Mouse (Mus musculus): Measurements from ENCODE around the gene Ssbp2.

The Ssbp2 gene

DNA sequence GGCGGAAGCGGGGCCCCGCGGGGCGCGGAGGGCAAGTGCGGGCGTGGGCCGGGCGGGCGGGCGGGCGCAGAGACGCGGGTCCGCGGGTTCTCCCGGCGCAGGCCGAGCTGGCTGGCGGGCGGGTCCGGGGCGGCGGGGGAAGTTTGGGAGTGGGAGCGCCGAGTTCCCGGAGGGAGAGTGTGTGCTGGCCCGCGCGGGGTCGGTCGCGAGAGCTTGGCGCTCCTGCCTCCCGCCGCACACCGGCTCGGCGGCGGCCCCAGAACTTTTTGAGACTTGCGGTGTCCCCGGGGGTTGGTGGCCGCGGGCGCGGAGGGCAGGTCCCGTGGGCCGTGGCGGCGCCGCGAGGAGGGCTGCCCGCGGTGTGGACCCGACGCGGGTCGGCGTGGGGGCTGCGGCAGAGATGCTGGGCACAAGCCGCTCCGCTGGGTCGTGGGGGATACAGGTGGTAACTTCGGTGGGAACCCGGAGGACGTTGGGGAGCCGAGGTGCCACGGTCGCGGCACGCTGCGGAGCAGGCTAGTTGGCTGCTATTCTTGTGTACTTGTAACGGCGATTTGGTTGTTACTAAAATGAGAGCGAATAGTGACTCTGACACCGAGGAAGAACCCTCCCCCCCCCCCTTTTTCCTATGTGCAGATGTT is 1.7 kb downstream of the Ssbp2 start:
- peak; percentile 67 for DNase-seq

DNA sequence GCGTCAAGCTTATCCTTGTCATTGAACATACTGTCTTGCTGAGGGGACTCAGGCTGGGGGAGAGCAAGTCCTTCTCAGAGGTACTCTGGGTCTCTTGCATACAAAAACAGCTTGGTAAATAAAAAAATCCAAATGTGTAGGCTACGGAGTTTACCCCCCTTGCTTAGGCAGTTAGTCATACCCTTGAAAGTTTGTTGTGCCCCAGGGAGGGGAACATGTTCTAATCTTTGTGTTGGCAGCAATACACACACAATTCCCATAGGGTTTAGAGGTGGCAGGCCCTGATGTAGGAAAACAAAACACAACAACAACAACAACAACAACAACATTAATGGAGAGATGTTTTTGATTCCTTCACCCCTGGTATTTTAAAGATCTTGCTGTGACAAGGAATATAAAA is 2.3 kb downstream of the Ssbp2 start:
- no peak for DNase-seq

- peak; percentile 48 for DNase-seq
Measured at GRCm38 (mm10) chr13:91462893-91463481, 2.9 kb downstream of the Ssbp2 start.

DNA sequence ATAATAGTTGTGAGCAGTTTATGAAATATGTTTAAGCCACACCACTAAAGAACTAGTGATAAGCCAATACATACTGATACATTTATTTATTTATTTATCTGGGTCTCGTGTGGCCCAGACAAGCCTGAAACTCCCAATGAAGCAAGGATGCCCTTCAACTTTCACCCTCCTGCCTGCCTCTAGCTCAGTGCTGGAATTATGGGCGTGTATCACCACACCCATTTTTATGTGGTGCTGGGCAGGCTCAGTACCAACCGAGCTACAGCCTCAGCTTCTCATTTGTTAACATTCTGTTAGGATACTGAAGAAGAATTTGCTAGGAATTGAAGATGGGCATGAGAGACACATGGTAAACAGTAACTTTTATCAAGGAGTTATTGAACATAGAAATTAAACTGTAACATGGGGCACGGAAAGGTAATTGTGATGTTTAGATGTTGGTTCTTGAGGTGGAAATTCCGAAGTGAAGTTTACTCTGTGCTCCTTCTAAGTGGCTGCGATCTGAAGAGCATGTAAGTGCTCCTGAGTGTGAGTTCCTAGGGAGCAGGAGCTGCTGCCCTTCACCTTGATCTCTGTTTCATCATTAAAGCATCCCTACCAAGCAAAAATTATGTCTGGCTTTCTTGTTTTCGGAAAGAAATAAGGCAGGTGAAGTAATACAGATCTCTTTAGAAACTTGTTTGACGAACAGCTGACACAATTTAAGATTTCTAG is 5.1 kb downstream of the Ssbp2 start:
- DNase-seq, result no peak

- no peak for DNase-seq
Measured at GRCm38 (mm10) chr13:91471566-91471965, 11.5 kb downstream of the Ssbp2 start.

DNA sequence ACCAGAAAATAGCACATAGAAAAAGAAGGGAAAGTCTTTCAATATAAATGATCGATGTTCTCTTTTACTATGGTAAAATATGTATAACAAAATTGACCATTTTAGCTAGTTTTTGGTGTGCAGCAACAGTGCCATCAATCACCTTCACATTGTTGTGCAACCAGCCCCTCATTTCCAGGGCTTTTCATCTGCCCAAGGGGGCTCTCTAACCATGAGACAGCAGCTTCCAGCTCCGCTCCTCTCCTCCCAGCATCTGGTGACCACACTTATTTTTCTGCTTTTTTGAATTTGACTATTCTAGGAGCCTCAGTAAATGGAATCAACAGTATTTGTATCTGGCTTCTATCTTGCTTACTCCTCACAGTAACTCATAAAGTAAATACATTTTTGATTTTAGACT is 11.9 kb downstream of the Ssbp2 start:
- no peak for DNase-seq

- DNase-seq, result no peak
Measured at GRCm38 (mm10) chr13:91473527-91473926, 13.4 kb downstream of the Ssbp2 start.

GRCm38 (mm10) chr13:91474027-91474426 is 13.9 kb downstream of the Ssbp2 start:
- DNase-seq, result no peak

DNA sequence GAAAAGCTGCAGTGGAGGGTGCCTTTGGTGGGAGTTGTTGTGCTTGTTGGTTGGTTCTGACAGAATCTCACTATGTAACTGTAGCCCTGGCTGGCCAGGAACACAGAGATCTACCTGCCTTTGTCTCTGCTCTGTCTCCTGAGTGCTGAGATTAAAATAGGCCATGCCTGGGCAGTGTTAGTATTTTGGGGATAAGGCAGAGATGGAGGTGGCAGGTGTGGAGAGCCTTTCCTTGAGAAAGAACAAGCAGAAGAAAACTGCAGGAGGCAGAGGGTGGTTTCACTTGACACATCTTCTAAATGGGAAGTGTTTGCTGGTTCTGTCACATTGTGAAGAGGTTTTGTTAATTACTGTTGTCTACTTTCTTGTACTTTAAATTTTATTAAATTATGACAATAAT is 15.8 kb downstream of the Ssbp2 start:
- DNase-seq, result no peak

- no peak for DNase-seq
Measured at GRCm38 (mm10) chr13:91476596-91477100, 16.6 kb downstream of the Ssbp2 start.

- peak; percentile 38 for DNase-seq
Measured at GRCm38 (mm10) chr13:91478011-91478410, 17.9 kb downstream of the Ssbp2 start.

DNA sequence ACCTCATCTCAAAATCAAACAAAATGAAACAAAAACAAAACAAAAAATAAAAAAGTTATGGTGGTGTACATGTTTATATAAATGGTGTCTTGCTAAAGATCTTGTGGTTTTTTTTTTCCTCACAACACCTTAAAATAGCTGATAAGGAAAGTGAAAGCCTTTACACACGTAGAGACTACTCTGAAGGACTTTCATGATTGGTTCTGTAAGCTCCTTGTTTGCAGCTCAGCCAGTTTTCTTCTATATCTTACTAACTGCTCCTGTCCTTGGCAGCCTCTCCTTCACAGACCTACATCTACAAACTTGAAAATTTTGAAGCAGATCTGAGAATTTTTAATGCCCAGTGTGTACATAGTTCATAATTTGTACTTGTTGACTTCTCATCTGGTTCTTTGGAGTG is 24.2 kb downstream of the Ssbp2 start:
- no peak for DNase-seq

DNA sequence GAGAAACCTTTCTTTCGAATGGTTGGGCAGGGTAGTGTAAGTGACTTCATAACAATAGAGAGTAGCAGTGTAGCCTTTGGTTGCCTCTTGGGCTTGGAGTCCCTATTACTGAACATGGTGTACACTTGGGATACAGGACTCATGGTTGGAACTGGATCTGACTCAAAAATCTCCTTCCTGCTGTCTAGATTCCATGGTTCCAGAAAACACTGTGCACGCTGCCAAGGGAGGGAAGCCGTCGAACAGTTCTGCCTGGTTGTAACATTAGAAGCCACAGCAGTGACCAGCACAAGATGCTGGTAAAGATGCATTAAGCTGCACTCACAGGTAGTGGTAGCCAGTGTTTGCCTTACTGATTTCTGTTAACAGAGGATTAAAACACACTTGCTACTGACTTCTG is 32.0 kb downstream of the Ssbp2 start:
- DNase-seq, result no peak

- no peak for DNase-seq
Measured at GRCm38 (mm10) chr13:91497055-91497454, 37.0 kb downstream of the Ssbp2 start.

- no peak for DNase-seq
Measured at GRCm38 (mm10) chr13:91501735-91502134, 41.7 kb downstream of the Ssbp2 start.

DNA sequence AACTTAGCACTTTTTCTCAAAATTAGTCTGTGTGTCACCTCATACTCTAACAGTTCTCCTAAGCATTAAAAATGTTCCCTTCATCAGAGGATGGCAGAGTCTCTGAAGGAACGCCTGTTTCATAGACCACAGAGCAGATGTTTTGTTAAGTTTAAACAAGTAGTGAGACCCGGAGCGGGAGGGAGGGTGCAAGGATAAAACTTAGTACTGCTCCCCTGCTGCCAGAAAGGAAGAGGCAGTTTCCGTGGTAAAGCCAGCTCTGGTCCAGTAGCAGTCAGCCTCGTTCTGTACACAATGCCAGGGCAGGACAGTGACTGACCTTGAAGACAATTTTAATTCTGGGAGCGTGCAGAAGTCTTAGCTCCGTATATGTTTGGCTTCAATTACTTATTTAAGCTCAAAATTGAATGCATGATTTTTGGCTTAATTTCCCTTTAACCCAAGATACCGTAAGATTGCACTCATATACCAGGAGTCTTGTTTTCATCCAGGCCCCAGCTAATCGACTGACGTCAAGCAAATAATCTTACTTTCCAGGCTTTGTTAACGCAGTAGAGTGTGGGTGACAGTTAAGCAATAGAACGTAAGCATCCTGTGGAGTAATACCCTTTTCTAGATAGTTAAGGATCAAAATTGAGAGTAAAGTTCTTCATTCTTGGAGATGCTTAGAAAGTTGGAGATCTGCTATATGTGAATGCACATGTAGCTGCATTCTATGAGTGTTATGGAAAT is 42.7 kb downstream of the Ssbp2 start:
- DNase-seq, result no peak

DNA sequence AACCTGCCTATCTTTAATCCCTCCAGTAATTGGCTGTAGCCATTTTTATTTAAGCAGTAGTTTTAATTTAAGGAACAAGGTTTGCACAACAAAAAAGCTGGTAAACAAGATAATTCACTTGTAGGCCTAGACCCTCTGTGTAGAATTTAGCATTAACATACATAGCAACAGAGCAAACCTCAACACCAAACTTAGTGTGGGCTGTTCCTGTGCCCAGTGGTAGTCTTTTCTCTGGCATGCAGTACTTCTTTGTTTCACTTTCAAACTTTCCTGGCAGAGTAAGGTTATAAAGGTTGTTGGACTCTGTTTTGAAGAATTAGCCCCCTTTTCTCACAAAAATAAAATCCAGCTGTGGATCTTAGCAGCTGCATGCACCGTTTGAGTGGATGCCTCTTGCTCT is 48.9 kb downstream of the Ssbp2 start:
- no peak for DNase-seq

DNA sequence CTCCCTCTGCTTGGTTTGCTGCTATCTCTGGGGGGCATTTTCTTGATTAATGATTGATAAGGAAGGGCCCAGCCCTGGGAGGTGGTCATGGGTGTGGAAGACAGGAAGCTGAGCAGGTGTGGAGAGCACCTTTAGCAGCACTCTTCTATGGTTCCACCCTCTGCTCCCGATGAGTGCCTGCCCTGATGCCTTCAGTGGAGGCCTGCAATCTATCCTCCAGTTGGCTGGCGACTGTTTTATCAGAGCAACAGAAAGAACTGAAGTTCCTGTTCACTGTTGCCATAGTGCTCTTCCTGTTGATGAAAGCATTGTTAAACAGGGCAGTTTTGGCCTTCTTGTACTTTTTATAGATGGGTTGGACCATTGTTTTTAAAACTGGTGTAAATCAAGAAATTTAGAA is 49.4 kb downstream of the Ssbp2 start:
- no peak for DNase-seq

DNA sequence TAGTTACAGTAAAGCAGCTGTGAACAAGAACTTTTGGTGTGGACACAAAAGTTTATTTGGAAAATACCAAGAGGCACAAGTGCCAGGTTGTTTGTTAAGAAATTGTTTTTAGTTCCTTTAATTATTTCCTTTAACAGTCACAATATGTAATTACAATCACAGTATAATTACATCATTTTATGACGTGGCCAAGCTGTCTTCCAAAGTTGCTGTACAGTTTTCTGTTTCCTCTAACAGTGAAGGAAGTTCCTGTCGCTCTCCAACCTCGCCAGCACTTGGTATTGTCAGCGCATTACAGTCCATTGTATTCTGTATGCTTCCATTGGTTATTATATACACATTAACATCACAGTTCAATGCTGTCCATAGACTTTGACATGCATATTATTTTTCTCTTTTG is 54.9 kb downstream of the Ssbp2 start:
- no peak for DNase-seq

DNA sequence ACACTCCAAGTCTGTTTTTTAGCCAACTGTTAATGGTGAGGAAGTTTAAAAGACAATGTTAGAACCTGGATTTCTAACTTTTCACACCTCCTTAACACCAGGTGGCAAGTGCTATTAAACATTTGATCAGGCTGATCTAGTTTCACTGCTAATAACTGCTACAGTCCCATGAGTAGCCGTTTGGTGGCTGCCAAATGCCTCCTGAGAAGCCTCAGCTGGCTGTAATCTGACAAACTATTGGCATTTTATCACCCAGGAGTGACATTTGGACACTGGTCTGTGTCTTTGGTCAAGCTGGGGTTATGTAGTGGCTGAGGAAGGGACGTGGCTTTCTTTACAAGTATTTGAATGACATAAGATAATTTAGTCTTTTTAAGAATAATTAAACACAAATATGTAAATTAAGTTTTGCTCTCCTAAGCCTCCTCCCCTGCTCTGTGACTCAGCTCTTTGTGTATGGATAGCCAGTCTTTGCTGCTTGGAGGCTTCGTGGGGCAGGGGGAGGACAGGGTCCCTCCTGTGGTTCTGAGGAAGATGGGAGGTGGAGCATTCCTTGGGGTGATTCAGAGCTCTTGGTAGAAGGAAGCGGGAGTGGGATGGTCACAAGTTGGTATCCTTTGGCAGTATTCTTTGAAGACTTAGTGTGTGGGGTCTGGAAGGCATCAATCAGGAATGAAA is 60.1 kb downstream of the Ssbp2 start:
- no peak for DNase-seq

DNA sequence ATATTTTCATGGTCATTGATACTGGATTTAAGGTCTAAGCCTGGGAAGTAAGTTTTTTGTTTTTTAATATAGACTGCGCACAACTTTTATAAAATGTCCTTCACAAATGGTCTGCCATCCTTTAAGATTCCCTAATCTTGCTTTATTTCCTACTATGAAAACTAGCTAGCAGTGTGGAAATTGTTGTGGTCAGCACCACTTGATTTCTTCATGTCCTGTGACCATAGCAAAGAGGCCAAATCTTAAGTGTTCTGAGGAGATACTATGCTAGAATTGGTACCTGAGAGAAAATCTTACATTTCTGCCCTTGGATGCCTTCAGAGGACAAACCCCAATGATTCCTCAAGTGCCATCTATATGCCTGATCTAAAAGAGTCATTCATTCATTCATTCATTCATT is 60.9 kb downstream of the Ssbp2 start:
- no peak for DNase-seq

- no peak for DNase-seq
Measured at GRCm38 (mm10) chr13:91526058-91526457, 66.0 kb downstream of the Ssbp2 start.

GRCm38 (mm10) chr13:91529821-91530220 is 69.7 kb downstream of the Ssbp2 start:
- DNase-seq, result no peak
